Mouse (Mus musculus) MEL (cell line): ENCODE data around the gene Tpd52l2. TPM values are rescaled to one million over a fixed set of nuclear protein-coding genes. Genes with fewer than 3 reads are reported as not detected.

ENCODE experiments used
- DNase-seq: peaks from one replicate; pipeline ENCODE4 v3.0.0; 2011; ENCODE audit warnings: low read depth, low spot score
- H3K27ac ChIP-seq: 2 replicates; pipeline ENCODE4 v1.5.1; 2012; ENCODE audit warnings: low read depth, mild to moderate bottlenecking, control low read depth, low read length, moderate library complexity; ENCODE audit not compliant: control insufficient read depth
- H3K27me3 ChIP-seq, 2 experiments: fragments of 150-350 bp in 1 of 2; sonication (generic) in 1 of 2; 2 replicates each; pipeline ENCODE4 v1.6.1; 2012; ENCODE audit warnings: low read length in 2 of 2, mild to moderate bottlenecking in 2 of 2, improper control_type of control experiment in 1 of 2, moderate library complexity in 1 of 2; ENCODE audit not compliant: insufficient read depth in 2 of 2, control insufficient read depth in 1 of 2
- H3K36me3 ChIP-seq, 2 experiments: 2 replicates each; pipeline ENCODE4 v1.6.1; 2012 to 2014; ENCODE audit warnings: low read length in 2 of 2, improper control_type of control experiment in 1 of 2, inconsistent platforms in 1 of 2, mild to moderate bottlenecking in 1 of 2; ENCODE audit not compliant: insufficient read depth in 2 of 2, control insufficient read depth in 1 of 2
- H3K4me1 ChIP-seq, 2 experiments: fragments of 150-350 bp in 1 of 2; sonication (generic) in 1 of 2; 2 replicates each; pipeline ENCODE4 v1.6.1; 2012; ENCODE audit warnings: low read length in 2 of 2, improper control_type of control experiment in 1 of 2, mild to moderate bottlenecking in 1 of 2; ENCODE audit not compliant: insufficient read depth in 2 of 2, control insufficient read depth in 1 of 2
- H3K4me3 ChIP-seq, 2 experiments: fragments of 150-350 bp in 1 of 2; sonication (generic) in 1 of 2; 2 replicates each; pipeline ENCODE4 v1.5.1; 2012; ENCODE audit warnings: low read depth in 2 of 2, low read length in 2 of 2, mild to moderate bottlenecking in 2 of 2, moderate library complexity in 2 of 2, control low read depth in 1 of 2, improper control_type of control experiment in 1 of 2; ENCODE audit not compliant: control insufficient read depth in 1 of 2, insufficient read depth in 1 of 2
- H3K79me2 ChIP-seq: 2 replicates; pipeline ENCODE4 v1.6.1; 2012; ENCODE audit warnings: mild to moderate bottlenecking, low read length, moderate library complexity; ENCODE audit not compliant: control insufficient read depth, poor library complexity, insufficient read depth
- H3K9ac ChIP-seq: 2 replicates; pipeline ENCODE4 v1.6.1; 2012; ENCODE audit warnings: low read depth, mild to moderate bottlenecking, control low read depth, low read length, moderate library complexity; ENCODE audit not compliant: control insufficient read depth, poor library complexity, severe bottlenecking
- H3K9me3 ChIP-seq: fragments of 150-350 bp; sonication (generic); replicated peaks from 2 replicates; pipeline ENCODE4 v1.6.1; 2012; ENCODE audit warnings: mild to moderate bottlenecking, low read length, improper control_type of control experiment, moderate library complexity; ENCODE audit not compliant: insufficient read depth
- BHLHE40 ChIP-seq: IDR thresholded peaks from 2 replicates; pipeline ENCODE4 v1.6.1; 2012; ENCODE audit warnings: low read depth, mild to moderate bottlenecking, inconsistent platforms, low read length, improper control_type of control experiment, borderline replicate concordance
- CHD2 ChIP-seq: IDR thresholded peaks from 2 replicates; pipeline ENCODE4 v1.6.1; 2011; ENCODE audit warnings: low read length, improper control_type of control experiment
- E2F4 ChIP-seq: IDR thresholded peaks from 2 replicates; pipeline ENCODE4 v1.6.1; 2011; ENCODE audit warnings: low read depth, low read length, improper control_type of control experiment, borderline replicate concordance
- EP300 ChIP-seq, 2 experiments: IDR thresholded peaks; 2 replicates each; pipeline ENCODE4 v1.6.1; 2011; ENCODE audit warnings: improper control_type of control experiment in 2 of 2, low read length in 2 of 2, low read depth in 1 of 2, mild to moderate bottlenecking in 1 of 2
- ETS1 ChIP-seq: IDR thresholded peaks from 2 replicates; pipeline ENCODE4 v1.6.1; 2012; ENCODE audit warnings: low read depth, mild to moderate bottlenecking, inconsistent platforms, low read length, improper control_type of control experiment, moderate library complexity
- GABPA ChIP-seq: IDR thresholded peaks from 2 replicates; pipeline ENCODE4 v1.6.1; 2012; ENCODE audit warnings: low read depth, mild to moderate bottlenecking, inconsistent platforms, low read length, improper control_type of control experiment, moderate library complexity
- MAZ ChIP-seq: IDR thresholded peaks from 2 replicates; pipeline ENCODE4 v1.6.1; 2012; ENCODE audit warnings: low read depth, mild to moderate bottlenecking, inconsistent platforms, low read length, improper control_type of control experiment
- MEF2A ChIP-seq: IDR thresholded peaks from 2 replicates; pipeline ENCODE4 v1.6.1; 2014; ENCODE audit warnings: low read depth, mild to moderate bottlenecking, inconsistent platforms, low read length, improper control_type of control experiment; ENCODE audit not compliant: poor library complexity, insufficient replicate concordance, severe bottlenecking; ENCODE audit errors: extremely low read depth
- MXI1 ChIP-seq: IDR thresholded peaks from 2 replicates; pipeline ENCODE4 v1.6.1; 2011; ENCODE audit warnings: mild to moderate bottlenecking, low read depth, low read length, improper control_type of control experiment
- MYC ChIP-seq: IDR thresholded peaks from 2 replicates; pipeline ENCODE4 v1.6.1; 2011; ENCODE audit warnings: low read depth, mild to moderate bottlenecking, low read length, improper control_type of control experiment, moderate library complexity
- NELFE ChIP-seq: IDR thresholded peaks from 2 replicates; pipeline ENCODE4 v1.6.1; 2011; ENCODE audit warnings: low read depth, low read length, improper control_type of control experiment
- POLR2AphosphoS2 ChIP-seq: IDR thresholded peaks from 2 replicates; pipeline ENCODE4 v1.6.1; 2011; ENCODE audit warnings: low read length, improper control_type of control experiment
- POLR2AphosphoS5 ChIP-seq: IDR thresholded peaks from 2 replicates; pipeline ENCODE4 v1.6.1; 2012; ENCODE audit warnings: low read depth, borderline replicate concordance, mild to moderate bottlenecking, inconsistent platforms, low read length, moderate library complexity, mixed read lengths
- RCOR1 ChIP-seq: IDR thresholded peaks from 2 replicates; pipeline ENCODE4 v1.6.1; 2012; ENCODE audit warnings: low read depth, mild to moderate bottlenecking, inconsistent platforms, low read length, improper control_type of control experiment
- SIN3A ChIP-seq: IDR thresholded peaks from 2 replicates; pipeline ENCODE4 v1.6.1; 2012; ENCODE audit warnings: low read length, improper control_type of control experiment, inconsistent platforms
- SMC3 ChIP-seq: IDR thresholded peaks from 2 replicates; pipeline ENCODE4 v1.6.1; 2011; ENCODE audit warnings: low read depth, low read length, improper control_type of control experiment
- TBP ChIP-seq: IDR thresholded peaks from 2 replicates; pipeline ENCODE4 v1.8.0; 2011; ENCODE audit warnings: low read depth, low read length, improper control_type of control experiment
- ZC3H11A ChIP-seq: IDR thresholded peaks from 2 replicates; pipeline ENCODE4 v1.6.1; 2012; ENCODE audit warnings: low read depth, mild to moderate bottlenecking, inconsistent platforms, low read length, improper control_type of control experiment
- ZKSCAN1 ChIP-seq: IDR thresholded peaks from 2 replicates; pipeline ENCODE4 v1.6.1; 2012; ENCODE audit warnings: low read depth, mild to moderate bottlenecking, inconsistent platforms, low read length, improper control_type of control experiment, moderate library complexity
- ZNF384 ChIP-seq: IDR thresholded peaks from 2 replicates; pipeline ENCODE4 v1.6.1; 2012; ENCODE audit warnings: low read depth, mild to moderate bottlenecking, inconsistent platforms, low read length, improper control_type of control experiment
- polyA plus RNA-seq, 2 experiments: library from polyadenylated mRNA; stranded (reverse) in 1 of 2; unstranded in 1 of 2; fragments of >175 nt in 1 of 2; fragments of >200 nt in 1 of 2; gene quantifications; 2 replicates each; pipeline versions ENCODE4 v1.2.1 to v1.2.4; 2012; ENCODE audit warnings: low replicate concordance in 2 of 2, low read depth in 1 of 2; ENCODE audit not compliant: insufficient read length in 2 of 2, insufficient read depth in 1 of 2, missing spikeins in 1 of 2
- total RNA-seq: library from RNA; depleted of rRNA; stranded (reverse); fragments of 300-350 nt; gene quantifications from 2 replicates; pipeline ENCODE4 v1.2.3, GENCODE M21; 2012

Tpd52l2 gene
- total and polyA plus RNA-seq, 3 experiments = 99.5 to 119 TPM; not detected in 1

- H3K9ac ChIP-seq = no peak overlapping the region
- no peaks in the 10 kb centered on the region for H3K79me2 ChIP-seq
- no peak overlapping the region for H3K27ac ChIP-seq
- no peaks in the 10 kb centered on the region; a peak in 1 of 4 replicates for H3K36me3 ChIP-seq
- DNase-seq = no peak
- H3K9me3 ChIP-seq = no peaks in the 10 kb centered on the region
- no peaks in the 10 kb centered on the region; a peak in 1 of 4 replicates for H3K4me1 ChIP-seq
- no peak overlapping the region for H3K4me3 ChIP-seq
- TF ChIP-seq POLR2AphosphoS5 (no peak), NELFE (no peak), ZKSCAN1 (no peak), CHD2 (no peak), MAZ (no peak), RCOR1 (no peak), BHLHE40 (no peak)
- peaks cover 7 to 37% of the 10 kb centered on the region in 2 experiments for H3K27me3 ChIP-seq
Observed at GRCm38 (mm10) chr2:181465423-181465822, 31.5 kb upstream of the Tpd52l2 start.

- H3K79me2 ChIP-seq = no peaks in the 10 kb centered on the region
- H3K9ac ChIP-seq = no peak overlapping the region
- no peaks in the 10 kb centered on the region for H3K9me3 ChIP-seq
- H3K36me3 ChIP-seq = no peaks in the 10 kb centered on the region; a peak in 2 of 4 replicates
- no peak overlapping the region for H3K4me3 ChIP-seq
- DNase-seq = no peak
- TF ChIP-seq ZC3H11A = no peak
- TF ChIP-seq ZNF384 = no peak
- TF ChIP-seq GABPA = no peak
- TF ChIP-seq CHD2 = no peak
- TF ChIP-seq, all 39 proteins: peak for 0
- Histone ChIP-seq H3K4me1 (no peaks in the 10 kb centered on the region; a peak in 1 of 4 replicates), H3K27me3 (peaks cover 7 to 25% of the 10 kb centered on the region in 2 experiments), H3K27ac (no peak overlapping the region)
Observed at GRCm38 (mm10) chr2:181470285-181470684, 26.7 kb upstream of the Tpd52l2 start.

GRCm38 (mm10) chr2:181471246-181471645 is 25.7 kb upstream of the Tpd52l2 start:
- H3K9me3 ChIP-seq = no peaks in the 10 kb centered on the region
- no peak overlapping the region for H3K9ac ChIP-seq
- DNase-seq = no peak
- H3K4me3 ChIP-seq = no peak overlapping the region
- H3K36me3 ChIP-seq = no peaks in the 10 kb centered on the region; a peak in 2 of 4 replicates
- no peak overlapping the region for H3K27ac ChIP-seq
- peaks cover 2 to 18% of the 10 kb centered on the region in 2 experiments; a peak in 3 of 4 replicates for H3K27me3 ChIP-seq
- H3K4me1 ChIP-seq = no peaks in the 10 kb centered on the region; a peak in 1 of 4 replicates
- TF ChIP-seq CHD2 (no peak), NELFE (no peak), POLR2AphosphoS2 (no peak), SMC3 (no peak), MEF2A (no peak), E2F4 (no peak), MXI1 (no peak), SIN3A (no peak), ETS1 (no peak), EP300 (IDR thresholded peaks at IDR 0.05; ENCODE audit: low read depth in 1 of 2, low read length in 2 of 2) (no peak), MYC (no peak), TBP (no peak), GABPA (no peak)
- no peaks in the 10 kb centered on the region for H3K79me2 ChIP-seq
